In genomic region chr5:4812036-4812729, GRCm38 (mm10) we compare ENCODE assay signal across 12 mouse cellular contexts. TPM values are rescaled to one million over a fixed set of nuclear protein-coding genes. Genes with fewer than 3 reads are reported as not detected.
DNase-seq lines count a peak whose midpoint lies in the region; ATAC-seq lines count a peak whose summit lies in the region.
"Had no signal": no experiment of that assay in that cellular context is flagged by ENCODE, and none has a peak within 500 bp of the region (broad histone marks: within the 10 kb centered on the region; RNA-seq: fewer than 3 reads in every experiment).

No protein-coding gene starts in this region.

- peak; percentile 64 for DNase-seq in Muller cell, postnatal 12 days (ENCODE audit: inconsistent ontology term)
- DNase-seq in embryonic facial prominence, embryonic 10.5 days (ENCODE audit: low spot score): peak; percentile 26
- DNase-seq in adrenal gland, adult 8-10 months: no peak
- DNase-seq in spleen, postnatal 10 days (ENCODE audit: low spot score in 2 of 2): no peak
- no peak for DNase-seq in right cerebral cortex, postnatal 25 days
- DNase-seq: gastrocnemius, postnatal 25 days; heart, postnatal 14 days; lung, adult 18-20 months; right cerebral cortex, postnatal 4 days had no signal

- 44% methylated on average over 13 of the region's 13 CpGs for WGBS in embryonic facial prominence, embryonic 10.5 days
- WGBS in hindbrain, embryonic 13.5 days: 36% methylated on average over 13 of the region's 13 CpGs
- WGBS in midbrain, embryonic 16.5 days: 17% methylated on average over 13 of the region's 13 CpGs

- no peaks in the 10 kb centered on the region for H3K36me3 ChIP-seq in embryonic facial prominence, embryonic 10.5 days (replicated peaks)
- no peaks in the 10 kb centered on the region for H3K36me3 ChIP-seq in hindbrain, embryonic 13.5 days
- H3K36me3 ChIP-seq in midbrain, embryonic 16.5 days (ENCODE audit: control insufficient read depth, insufficient read depth, low read length): no peaks in the 10 kb centered on the region
- H3K36me3 ChIP-seq: limb, embryonic 12.5 days had no signal

- peaks cover 11% of the 10 kb centered on the region for H3K4me1 ChIP-seq in embryonic facial prominence, embryonic 10.5 days
- peaks cover 10% of the 10 kb centered on the region for H3K4me1 ChIP-seq in hindbrain, embryonic 13.5 days (replicated peaks)
- peaks cover 11% of the 10 kb centered on the region for H3K4me1 ChIP-seq in midbrain, embryonic 16.5 days (ENCODE audit: control insufficient read depth, insufficient read depth, low read length)

- H3K4me2 ChIP-seq in hindbrain, embryonic 13.5 days: peak overlapping the region; percentile 27; the same call in 1 of the 2 replicates
- H3K4me2 ChIP-seq in midbrain, embryonic 16.5 days (ENCODE audit: low read length): peak overlapping the region; percentile 1
- H3K4me2 ChIP-seq: limb, embryonic 12.5 days had no signal

- peak overlapping the region; percentile 35 for H3K27ac ChIP-seq in embryonic facial prominence, embryonic 10.5 days (replicated peaks)
- peak overlapping the region; percentile 82 for H3K27ac ChIP-seq in hindbrain, embryonic 13.5 days
- H3K27ac ChIP-seq in midbrain, embryonic 16.5 days (ENCODE audit: low read length): peak overlapping the region; percentile 74
- H3K27ac ChIP-seq: limb, embryonic 12.5 days had no signal

- no peaks in the 10 kb centered on the region for H3K9me3 ChIP-seq in embryonic facial prominence, embryonic 10.5 days
- H3K9me3 ChIP-seq in hindbrain, embryonic 13.5 days: no peaks in the 10 kb centered on the region
- H3K9me3 ChIP-seq in midbrain, embryonic 16.5 days (replicated peaks; ENCODE audit: control insufficient read depth, low read length, poor library complexity, severe bottlenecking): no peaks in the 10 kb centered on the region
- H3K9me3 ChIP-seq: limb, embryonic 12.5 days had no signal

- H3K4me3 ChIP-seq in embryonic facial prominence, embryonic 10.5 days: no peak overlapping the region
- no peak overlapping the region for H3K4me3 ChIP-seq in hindbrain, embryonic 13.5 days
- no peak overlapping the region for H3K4me3 ChIP-seq in midbrain, embryonic 16.5 days (ENCODE audit: low read depth, low read length)
- H3K4me3 ChIP-seq: limb, embryonic 12.5 days had no signal

- H3K9ac ChIP-seq in hindbrain, embryonic 13.5 days: 0 out of 2 replicates have a peak overlapping the region, but pooled peaks have one; percentile 25
- peak overlapping the region; percentile 30 for H3K9ac ChIP-seq in midbrain, embryonic 16.5 days (ENCODE audit: low read depth, low read length)
- H3K9ac ChIP-seq: limb, embryonic 12.5 days had no signal

- H3K27me3 ChIP-seq in embryonic facial prominence, embryonic 10.5 days (replicated peaks; ENCODE audit: low read depth, poor library complexity, severe bottlenecking): 0 out of 2 replicates have a peak, but pooled peaks cover 3% of the 10 kb centered on the region
- H3K27me3 ChIP-seq in hindbrain, embryonic 13.5 days: peaks cover 20% of the 10 kb centered on the region; the same call in 1 of the 2 replicates
- H3K27me3 ChIP-seq in midbrain, embryonic 16.5 days (ENCODE audit: control insufficient read depth, insufficient read depth, low read depth, low read length): no peaks in the 10 kb centered on the region
- H3K27me3 ChIP-seq: limb, embryonic 12.5 days had no signal

- peak; percentile 88 for ATAC-seq in hindbrain, embryonic 13.5 days (ENCODE audit: low FRiP score)
- peak; percentile 92 for ATAC-seq in midbrain, embryonic 16.5 days

RNA-seq across cellular contexts. Expression of gene Fzd1, which starts 54.3 kb away (rescaled TPM):
- polyA plus RNA-seq in embryonic facial prominence, embryonic 10.5 days (2016; fragmentation: Nextera tagmentation; extraction: Ambion mirVana): 14.9 and 16.5 TPM in 2 replicates
- polyA plus RNA-seq in hindbrain, embryonic 13.5 days (2015; fragmentation: Nextera tagmentation; extraction: Ambion mirVana): 10.0 and 10.3 TPM in 2 replicates
- polyA plus RNA-seq in midbrain, embryonic 16.5 days (2015; fragmentation: Nextera tagmentation; extraction: Ambion mirVana): 22.0 and 24.6 TPM in 2 replicates
- 10 to 100 TPM; 14.8 to 17.6 (median 16.2) TPM for total RNA-seq in adrenal gland, adult 8-10 months (2022)

Comparison
In these comparisons a context has a peak if more than half of its experiments do, and no peak if none do; other contexts are left out.
1. DNase-seq: peak in Muller cell, postnatal 12 days (single experiment) and embryonic facial prominence, embryonic 10.5 days (single experiment); none in adrenal gland, adult 8-10 months (single experiment), spleen, postnatal 10 days (0 of 2) and right cerebral cortex, postnatal 25 days (single experiment).
2. Peak in every context shown above with its lines, with median percentiles within 50 percentile points of each other: H3K27ac ChIP-seq.